Mouse (Mus musculus) MEL (cell line): ENCODE measurements around the gene Sgpp2. TPM values are rescaled to one million over a fixed set of nuclear protein-coding genes. Genes with fewer than 3 reads are reported as not detected.

Experiments used
- DNase-seq: peaks from one replicate; pipeline ENCODE4 v3.0.0; 2011; ENCODE audit warnings: low read depth, low spot score
- H3K27ac ChIP-seq: 2 replicates; pipeline ENCODE4 v1.5.1; 2012; ENCODE audit warnings: low read depth, mild to moderate bottlenecking, control low read depth, low read length, moderate library complexity; ENCODE audit not compliant: control insufficient read depth
- H3K27me3 ChIP-seq, 2 experiments: fragments of 150-350 bp in 1 of 2; sonication (generic) in 1 of 2; 2 replicates each; pipeline ENCODE4 v1.6.1; 2012; ENCODE audit warnings: low read length in 2 of 2, mild to moderate bottlenecking in 2 of 2, improper control_type of control experiment in 1 of 2, moderate library complexity in 1 of 2; ENCODE audit not compliant: insufficient read depth in 2 of 2, control insufficient read depth in 1 of 2
- H3K36me3 ChIP-seq, 2 experiments: 2 replicates each; pipeline ENCODE4 v1.6.1; 2012 to 2014; ENCODE audit warnings: low read length in 2 of 2, improper control_type of control experiment in 1 of 2, inconsistent platforms in 1 of 2, mild to moderate bottlenecking in 1 of 2; ENCODE audit not compliant: insufficient read depth in 2 of 2, control insufficient read depth in 1 of 2
- H3K4me1 ChIP-seq, 2 experiments: fragments of 150-350 bp in 1 of 2; sonication (generic) in 1 of 2; 2 replicates each; pipeline ENCODE4 v1.6.1; 2012; ENCODE audit warnings: low read length in 2 of 2, improper control_type of control experiment in 1 of 2, mild to moderate bottlenecking in 1 of 2; ENCODE audit not compliant: insufficient read depth in 2 of 2, control insufficient read depth in 1 of 2
- H3K4me3 ChIP-seq, 2 experiments: fragments of 150-350 bp in 1 of 2; sonication (generic) in 1 of 2; 2 replicates each; pipeline ENCODE4 v1.5.1; 2012; ENCODE audit warnings: low read depth in 2 of 2, low read length in 2 of 2, mild to moderate bottlenecking in 2 of 2, moderate library complexity in 2 of 2, control low read depth in 1 of 2, improper control_type of control experiment in 1 of 2; ENCODE audit not compliant: control insufficient read depth in 1 of 2, insufficient read depth in 1 of 2
- H3K79me2 ChIP-seq: 2 replicates; pipeline ENCODE4 v1.6.1; 2012; ENCODE audit warnings: mild to moderate bottlenecking, low read length, moderate library complexity; ENCODE audit not compliant: control insufficient read depth, poor library complexity, insufficient read depth
- H3K9ac ChIP-seq: 2 replicates; pipeline ENCODE4 v1.6.1; 2012; ENCODE audit warnings: low read depth, mild to moderate bottlenecking, control low read depth, low read length, moderate library complexity; ENCODE audit not compliant: control insufficient read depth, poor library complexity, severe bottlenecking
- H3K9me3 ChIP-seq: fragments of 150-350 bp; sonication (generic); replicated peaks from 2 replicates; pipeline ENCODE4 v1.6.1; 2012; ENCODE audit warnings: mild to moderate bottlenecking, low read length, improper control_type of control experiment, moderate library complexity; ENCODE audit not compliant: insufficient read depth
- BHLHE40 ChIP-seq: IDR thresholded peaks from 2 replicates; pipeline ENCODE4 v1.6.1; 2012; ENCODE audit warnings: low read depth, mild to moderate bottlenecking, inconsistent platforms, low read length, improper control_type of control experiment, borderline replicate concordance
- CTCF ChIP-seq, 3 experiments: IDR thresholded peaks in 2 of 3; conservative IDR thresholded peaks in 1 of 3; 2 replicates each; pipeline ENCODE4 v1.5.1; 2011 to 2012; ENCODE audit warnings: low read length in 3 of 3, low read depth in 2 of 3, mild to moderate bottlenecking in 2 of 3, improper control_type of control experiment in 1 of 3, inconsistent platforms in 1 of 3, mixed read lengths in 1 of 3, moderate library complexity in 1 of 3; ENCODE audit not compliant: control insufficient read depth in 1 of 3, insufficient read depth in 1 of 3, poor library complexity in 1 of 3, severe bottlenecking in 1 of 3
- EP300 ChIP-seq, 2 experiments: IDR thresholded peaks; 2 replicates each; pipeline ENCODE4 v1.6.1; 2011; ENCODE audit warnings: improper control_type of control experiment in 2 of 2, low read length in 2 of 2, low read depth in 1 of 2, mild to moderate bottlenecking in 1 of 2
- ETS1 ChIP-seq: IDR thresholded peaks from 2 replicates; pipeline ENCODE4 v1.6.1; 2012; ENCODE audit warnings: low read depth, mild to moderate bottlenecking, inconsistent platforms, low read length, improper control_type of control experiment, moderate library complexity
- GABPA ChIP-seq: IDR thresholded peaks from 2 replicates; pipeline ENCODE4 v1.6.1; 2012; ENCODE audit warnings: low read depth, mild to moderate bottlenecking, inconsistent platforms, low read length, improper control_type of control experiment, moderate library complexity
- GATA1 ChIP-seq: IDR thresholded peaks from 2 replicates; pipeline ENCODE4 v1.6.1; 2011; ENCODE audit warnings: low read depth, low read length, improper control_type of control experiment
- HCFC1 ChIP-seq: IDR thresholded peaks from 2 replicates; pipeline ENCODE4 v1.6.1; 2012; ENCODE audit warnings: low read depth, mild to moderate bottlenecking, inconsistent platforms, low read length, improper control_type of control experiment, moderate library complexity
- JUND ChIP-seq: IDR thresholded peaks from 2 replicates; pipeline ENCODE4 v1.6.1; 2011; ENCODE audit warnings: low read depth, mild to moderate bottlenecking, improper control_type of control experiment, low read length
- MAZ ChIP-seq: IDR thresholded peaks from 2 replicates; pipeline ENCODE4 v1.6.1; 2012; ENCODE audit warnings: low read depth, mild to moderate bottlenecking, inconsistent platforms, low read length, improper control_type of control experiment
- MEF2A ChIP-seq: IDR thresholded peaks from 2 replicates; pipeline ENCODE4 v1.6.1; 2014; ENCODE audit warnings: low read depth, mild to moderate bottlenecking, inconsistent platforms, low read length, improper control_type of control experiment; ENCODE audit not compliant: poor library complexity, insufficient replicate concordance, severe bottlenecking; ENCODE audit errors: extremely low read depth
- MXI1 ChIP-seq: IDR thresholded peaks from 2 replicates; pipeline ENCODE4 v1.6.1; 2011; ENCODE audit warnings: mild to moderate bottlenecking, low read depth, low read length, improper control_type of control experiment
- MYB ChIP-seq: IDR thresholded peaks from 2 replicates; pipeline ENCODE4 v1.6.1; 2011; ENCODE audit warnings: mild to moderate bottlenecking, low read depth, low read length, improper control_type of control experiment
- MYC ChIP-seq: IDR thresholded peaks from 2 replicates; pipeline ENCODE4 v1.6.1; 2011; ENCODE audit warnings: low read depth, mild to moderate bottlenecking, low read length, improper control_type of control experiment, moderate library complexity
- NELFE ChIP-seq: IDR thresholded peaks from 2 replicates; pipeline ENCODE4 v1.6.1; 2011; ENCODE audit warnings: low read depth, low read length, improper control_type of control experiment
- NRF1 ChIP-seq: IDR thresholded peaks from 2 replicates; pipeline ENCODE4 v1.6.1; 2014; ENCODE audit warnings: low read depth, mild to moderate bottlenecking, inconsistent platforms, low read length, improper control_type of control experiment, moderate library complexity; ENCODE audit not compliant: poor library complexity, insufficient read depth, severe bottlenecking
- POLR2A ChIP-seq, 2 experiments: IDR thresholded peaks; 2 replicates each; pipeline ENCODE4 v1.6.1; 2011 to 2012; ENCODE audit warnings: low read length in 2 of 2, mild to moderate bottlenecking in 2 of 2, control low read depth in 1 of 2, improper control_type of control experiment in 1 of 2, low read depth in 1 of 2, moderate library complexity in 1 of 2; ENCODE audit not compliant: control insufficient read depth in 1 of 2, insufficient read depth in 1 of 2, poor library complexity in 1 of 2
- POLR2AphosphoS2 ChIP-seq: IDR thresholded peaks from 2 replicates; pipeline ENCODE4 v1.6.1; 2011; ENCODE audit warnings: low read length, improper control_type of control experiment
- POLR2AphosphoS5 ChIP-seq: IDR thresholded peaks from 2 replicates; pipeline ENCODE4 v1.6.1; 2012; ENCODE audit warnings: low read depth, borderline replicate concordance, mild to moderate bottlenecking, inconsistent platforms, low read length, moderate library complexity, mixed read lengths
- RCOR1 ChIP-seq: IDR thresholded peaks from 2 replicates; pipeline ENCODE4 v1.6.1; 2012; ENCODE audit warnings: low read depth, mild to moderate bottlenecking, inconsistent platforms, low read length, improper control_type of control experiment
- SIN3A ChIP-seq: IDR thresholded peaks from 2 replicates; pipeline ENCODE4 v1.6.1; 2012; ENCODE audit warnings: low read length, improper control_type of control experiment, inconsistent platforms
- SMC3 ChIP-seq: IDR thresholded peaks from 2 replicates; pipeline ENCODE4 v1.6.1; 2011; ENCODE audit warnings: low read depth, low read length, improper control_type of control experiment
- TAL1 ChIP-seq: IDR thresholded peaks from 2 replicates; pipeline ENCODE4 v1.6.1; 2012; ENCODE audit warnings: mild to moderate bottlenecking, inconsistent platforms, low read length, moderate library complexity, mixed read lengths
- TBP ChIP-seq: IDR thresholded peaks from 2 replicates; pipeline ENCODE4 v1.8.0; 2011; ENCODE audit warnings: low read depth, low read length, improper control_type of control experiment
- TCF12 ChIP-seq: IDR thresholded peaks from 2 replicates; pipeline ENCODE4 v1.6.1; 2014; ENCODE audit warnings: low read depth, mild to moderate bottlenecking, inconsistent platforms, low read length, improper control_type of control experiment, moderate library complexity
- USF1 ChIP-seq: IDR thresholded peaks from 2 replicates; pipeline ENCODE4 v1.6.1; 2014; ENCODE audit warnings: low read depth, mild to moderate bottlenecking, inconsistent platforms, low read length, improper control_type of control experiment, moderate library complexity
- USF2 ChIP-seq, 2 experiments: IDR thresholded peaks; 2 replicates each; pipeline ENCODE4 v1.6.1; 2011 to 2012; ENCODE audit warnings: improper control_type of control experiment in 2 of 2, low read length in 2 of 2, borderline replicate concordance in 1 of 2, inconsistent platforms in 1 of 2, low read depth in 1 of 2, mild to moderate bottlenecking in 1 of 2; ENCODE audit not compliant: insufficient read depth in 1 of 2
- ZKSCAN1 ChIP-seq: IDR thresholded peaks from 2 replicates; pipeline ENCODE4 v1.6.1; 2012; ENCODE audit warnings: low read depth, mild to moderate bottlenecking, inconsistent platforms, low read length, improper control_type of control experiment, moderate library complexity
- polyA plus RNA-seq, 2 experiments: library from polyadenylated mRNA; stranded (reverse) in 1 of 2; unstranded in 1 of 2; fragments of >175 nt in 1 of 2; fragments of >200 nt in 1 of 2; gene quantifications; 2 replicates each; pipeline versions ENCODE4 v1.2.1 to v1.2.4; 2012; ENCODE audit warnings: low replicate concordance in 2 of 2, low read depth in 1 of 2; ENCODE audit not compliant: insufficient read length in 2 of 2, insufficient read depth in 1 of 2, missing spikeins in 1 of 2
- total RNA-seq: library from RNA; depleted of rRNA; stranded (reverse); fragments of 300-350 nt; gene quantifications from 2 replicates; pipeline ENCODE4 v1.2.3, GENCODE M21; 2012

The Sgpp2 gene
- total and polyA plus RNA-seq, 3 experiments: 0.08 to 0.12 TPM; not detected in 1

DNA sequence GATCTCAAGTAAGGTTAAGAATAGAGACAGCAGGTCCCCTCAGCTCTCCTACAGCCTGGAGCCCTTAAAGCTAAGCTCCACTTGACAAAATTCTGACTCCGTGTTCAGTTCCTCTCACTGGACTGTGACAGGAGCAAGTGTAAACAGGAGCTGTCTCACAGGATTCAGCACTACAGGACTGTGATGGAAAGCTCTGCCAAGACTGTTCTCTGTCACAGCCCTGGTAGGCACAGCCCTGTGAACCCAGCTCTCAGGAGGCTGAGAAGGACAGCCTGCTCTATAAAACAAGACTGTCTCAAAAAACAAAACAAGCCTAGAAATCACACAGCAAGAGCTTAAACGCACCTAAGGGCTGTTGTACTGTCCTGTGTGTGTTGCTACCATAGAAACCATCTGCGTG, 127.0 kb downstream of the Sgpp2 start:
- DNase-seq: no peak
- Histone ChIP-seq H3K4me1 (no peaks in the 10 kb centered on the region), H3K79me2 (no peaks in the 10 kb centered on the region), H3K9me3 (no peaks in the 10 kb centered on the region), H3K9ac (no peak overlapping the region), H3K4me3 (no peak overlapping the region), H3K27ac (no peak overlapping the region), H3K36me3 (peaks cover 0 to 24% of the 10 kb centered on the region in 2 experiments; a peak in 2 of 4 replicates), H3K27me3 (no peaks in the 10 kb centered on the region)
- TF ChIP-seq NELFE (no peak), TAL1 (no peak), TBP (no peak), MYB (no peak), ZKSCAN1 (no peak), MYC (no peak), HCFC1 (no peak), USF1 (no peak), GATA1 (no peak), EP300 (IDR thresholded peaks at IDR 0.05; ENCODE audit: low read depth in 1 of 2, low read length in 2 of 2) (no peak), BHLHE40 (no peak), POLR2AphosphoS5 (no peak), CTCF (IDR thresholded peaks at IDR 0.05 in 2 of 3, conservative IDR thresholded peaks at IDR 0.05 in 1 of 3; ENCODE audit: control insufficient read depth in 1 of 3, insufficient read depth in 1 of 3, low read depth in 2 of 3, low read length in 3 of 3, poor library complexity in 1 of 3, severe bottlenecking in 1 of 3) (no peak), MEF2A (no peak)

DNA sequence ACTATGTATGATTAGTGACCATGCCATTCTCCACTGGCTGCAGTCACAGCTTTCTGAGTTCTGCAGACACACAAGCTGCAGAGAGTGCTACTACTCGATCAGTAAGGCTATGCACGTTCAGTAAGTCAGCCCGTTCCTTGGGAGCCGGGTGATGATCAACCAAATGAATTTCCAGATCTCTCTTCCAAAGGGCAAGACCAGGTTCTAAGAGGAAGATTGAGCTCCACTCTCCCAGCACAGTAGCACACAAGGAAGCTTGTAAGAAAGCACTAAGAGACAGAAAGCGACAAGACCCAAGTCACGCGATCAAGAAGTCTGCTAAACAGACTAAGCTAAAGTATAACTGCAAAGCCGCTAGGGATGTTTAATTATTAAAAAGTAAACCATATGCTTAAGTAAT, 130.6 kb downstream of the Sgpp2 start:
- Histone ChIP-seq H3K36me3 (peaks cover 0 to 15% of the 10 kb centered on the region in 2 experiments; a peak in 2 of 4 replicates), H3K9me3 (no peaks in the 10 kb centered on the region)
- TF ChIP-seq SIN3A (no peak), USF2 (IDR thresholded peaks at IDR 0.05; ENCODE audit: borderline replicate concordance in 1 of 2, insufficient read depth in 1 of 2, low read depth in 1 of 2, low read length in 2 of 2) (no peak), JUND (no peak), MXI1 (no peak), POLR2AphosphoS5 (no peak), HCFC1 (no peak), NRF1 (no peak), ETS1 (no peak), GABPA (no peak), MAZ (no peak), POLR2AphosphoS2 (no peak), BHLHE40 (no peak), MYB (no peak), SMC3 (no peak), ZKSCAN1 (no peak), POLR2A (IDR thresholded peaks at IDR 0.05; ENCODE audit: control insufficient read depth in 1 of 2, insufficient read depth in 1 of 2, low read depth in 1 of 2, low read length in 2 of 2, poor library complexity in 1 of 2) (no peak), TCF12 (no peak), TAL1 (no peak), RCOR1 (no peak)

More for the DNA sequence above, 130.6 kb downstream of the Sgpp2 start:
- H3K4me3 ChIP-seq: no peak overlapping the region
- H3K9ac ChIP-seq: no peak overlapping the region
- DNase-seq: no peak
- H3K27ac ChIP-seq: no peak overlapping the region
- no peaks in the 10 kb centered on the region for H3K79me2 ChIP-seq
- no peaks in the 10 kb centered on the region for H3K27me3 ChIP-seq
- no peaks in the 10 kb centered on the region for H3K4me1 ChIP-seq
